ENCODE assay signal across 8 mouse cellular contexts in genomic region chr6:119106726-119107125, GRCm38 (mm10).
DNase-seq lines count a peak whose midpoint lies in the region; ATAC-seq and TF ChIP-seq lines count a peak whose summit lies in the region.

No protein-coding gene starts in this region.

- H3K4me3 ChIP-seq in kidney, embryonic 15.5 days (replicated peaks), result peak overlapping the region; percentile 66
- peak overlapping the region; percentile 67 for H3K4me3 ChIP-seq in embryonic facial prominence, embryonic 15.5 days (replicated peaks)
- peak overlapping the region; percentile 77 for H3K4me3 ChIP-seq in hindbrain, embryonic 16.5 days (ENCODE audit: low read length)
- H3K4me3 ChIP-seq in midbrain, postnatal 0 days (ENCODE audit: low read depth, low read length), result peak overlapping the region; percentile 54

- H3K9me3 ChIP-seq in kidney, embryonic 15.5 days (replicated peaks), result no peaks in the 10 kb centered on the region
- H3K9me3 ChIP-seq in embryonic facial prominence, embryonic 15.5 days (replicated peaks), result no peaks in the 10 kb centered on the region
- H3K9me3 ChIP-seq in hindbrain, embryonic 16.5 days (ENCODE audit: control insufficient read depth, low read length), result no peaks in the 10 kb centered on the region
- no peaks in the 10 kb centered on the region for H3K9me3 ChIP-seq in midbrain, postnatal 0 days (ENCODE audit: low read length)

- no peak for ATAC-seq in kidney, embryonic 15.5 days (replicated peaks; ENCODE audit: low FRiP score)
- no peak for ATAC-seq in embryonic facial prominence, embryonic 15.5 days (ENCODE audit: insufficient number of reproducible peaks, low FRiP score, low TSS enrichment, low read depth)
- no peak for ATAC-seq in hindbrain, embryonic 16.5 days
- no peak for ATAC-seq in midbrain, postnatal 0 days (ENCODE audit: low FRiP score)
- ATAC-seq in inflammation-experienced regulatory T-cells, adult 6 months, result no peak

- no peak for TF ChIP-seq CTCF in midbrain, postnatal 0 days (IDR thresholded peaks at IDR 0.05)

- 16% methylated on average over 7 of the region's 7 CpGs for WGBS in kidney, embryonic 15.5 days
- 16% methylated on average over 7 of the region's 7 CpGs for WGBS in embryonic facial prominence, embryonic 15.5 days
- WGBS in hindbrain, embryonic 16.5 days, result 16% methylated on average over 7 of the region's 7 CpGs
- WGBS in midbrain, postnatal 0 days, result 14% methylated on average over 7 of the region's 7 CpGs

- H3K4me1 ChIP-seq in kidney, embryonic 15.5 days, result peaks cover 26% of the 10 kb centered on the region
- peaks cover 32% of the 10 kb centered on the region for H3K4me1 ChIP-seq in embryonic facial prominence, embryonic 15.5 days
- peaks cover 29% of the 10 kb centered on the region for H3K4me1 ChIP-seq in hindbrain, embryonic 16.5 days (ENCODE audit: control insufficient read depth, insufficient read depth, low read depth, low read length)
- peaks cover 20% of the 10 kb centered on the region; the same call in 1 of the 2 replicates for H3K4me1 ChIP-seq in midbrain, postnatal 0 days (ENCODE audit: insufficient read depth, low read length)

- no peaks in the 10 kb centered on the region for H3K36me3 ChIP-seq in kidney, embryonic 15.5 days
- no peaks in the 10 kb centered on the region for H3K36me3 ChIP-seq in embryonic facial prominence, embryonic 15.5 days
- no peaks in the 10 kb centered on the region for H3K36me3 ChIP-seq in hindbrain, embryonic 16.5 days (ENCODE audit: control insufficient read depth, insufficient read depth, low read length)
- no peaks in the 10 kb centered on the region for H3K36me3 ChIP-seq in midbrain, postnatal 0 days (ENCODE audit: insufficient read depth, low read length)

- H3K4me2 ChIP-seq in kidney, embryonic 15.5 days, result peak overlapping the region; percentile 99
- H3K4me2 ChIP-seq in embryonic facial prominence, embryonic 15.5 days (replicated peaks), result peak overlapping the region; percentile 85
- H3K4me2 ChIP-seq in hindbrain, embryonic 16.5 days (ENCODE audit: low read length), result peak overlapping the region; percentile 88
- H3K4me2 ChIP-seq in midbrain, postnatal 0 days (ENCODE audit: low read depth, low read length, poor library complexity, severe bottlenecking), result peak overlapping the region; percentile 54

- H3K27me3 ChIP-seq in kidney, embryonic 15.5 days, result peaks cover 61% of the 10 kb centered on the region
- peaks cover 20% of the 10 kb centered on the region for H3K27me3 ChIP-seq in embryonic facial prominence, embryonic 15.5 days
- H3K27me3 ChIP-seq in hindbrain, embryonic 16.5 days (replicated peaks; ENCODE audit: control insufficient read depth, insufficient read depth, low read length), result no peaks in the 10 kb centered on the region
- no peaks in the 10 kb centered on the region for H3K27me3 ChIP-seq in midbrain, postnatal 0 days (ENCODE audit: insufficient read depth, low read length)

- DNase-seq in kidney, postnatal 4 days, result no peak
- no peak for DNase-seq in midbrain, postnatal 0 days (ENCODE audit: low spot score)
- no peak for DNase-seq in right cerebral cortex, adult 18-20 months
- DNase-seq in left cerebral cortex, adult 18-20 months (ENCODE audit: low spot score in 2 of 2), result no peak

- no peak overlapping the region for H3K9ac ChIP-seq in kidney, embryonic 15.5 days
- H3K9ac ChIP-seq in embryonic facial prominence, embryonic 15.5 days, result no peak overlapping the region
- peak overlapping the region; percentile 91 for H3K9ac ChIP-seq in hindbrain, embryonic 16.5 days (ENCODE audit: low read depth, low read length)
- peak overlapping the region; percentile 89 for H3K9ac ChIP-seq in midbrain, postnatal 0 days (replicated peaks; ENCODE audit: low read length, poor library complexity, severe bottlenecking)

- no peak overlapping the region for H3K27ac ChIP-seq in kidney, embryonic 15.5 days
- H3K27ac ChIP-seq in embryonic facial prominence, embryonic 15.5 days (replicated peaks), result no peak overlapping the region
- no peak overlapping the region for H3K27ac ChIP-seq in hindbrain, embryonic 16.5 days (ENCODE audit: low read depth, low read length)
- H3K27ac ChIP-seq in midbrain, postnatal 0 days (ENCODE audit: low read depth, low read length), result 0 out of 2 replicates have a peak overlapping the region, but pooled peaks have one; percentile 86

Comparison
In these comparisons a context has a peak if more than half of its experiments do, and no peak if none do; other contexts are left out.
1. H3K9ac ChIP-seq: peak in hindbrain, embryonic 16.5 days (single experiment) and midbrain, postnatal 0 days (single experiment); none in kidney, embryonic 15.5 days (single experiment) and embryonic facial prominence, embryonic 15.5 days (single experiment).
2. Peak in every context shown above with its lines, with median percentiles within 50 percentile points of each other: H3K4me2 ChIP-seq and H3K4me3 ChIP-seq.